Mouse (Mus musculus): Measurements from ENCODE around the gene Psme2b.
"Not testable (repeated sequence)": the region's sequence is repeated elsewhere in the genome, so short reads cannot be mapped to it uniquely, and the experiment has no call there.

DNA sequence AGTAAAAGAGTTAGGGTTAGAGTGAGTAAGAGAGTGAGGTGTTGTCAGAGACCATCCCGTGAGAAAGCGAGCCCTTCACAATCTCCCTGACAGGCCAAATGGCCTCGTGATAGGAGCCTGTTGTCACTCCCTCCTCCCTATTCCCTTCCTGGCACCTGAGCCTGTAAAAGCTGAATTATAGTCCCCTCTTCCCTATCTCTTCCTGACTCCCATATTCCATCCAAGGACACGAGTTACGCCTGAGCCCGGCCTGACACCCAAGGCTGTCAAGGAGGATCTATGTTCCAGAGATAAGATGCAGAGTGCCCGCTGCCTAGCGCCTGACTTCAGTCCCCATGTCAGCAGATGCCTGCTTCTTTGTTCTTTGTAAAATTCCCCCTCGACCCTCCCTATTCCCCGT is 47.3 kb upstream of the Psme2b start:
- TF ChIP-seq CTCF (IDR thresholded peaks at IDR 0.05; ENCODE audit: insufficient read depth, low read length); POLR2A (IDR thresholded peaks at IDR 0.05; ENCODE audit: borderline replicate concordance, extremely low read depth, low read depth, low read length): not testable (repeated sequence)

Measured in lung, adult 2 months (tissue).